ENCODE assay signal across 17 mouse cellular contexts in the genomic region with DNA sequence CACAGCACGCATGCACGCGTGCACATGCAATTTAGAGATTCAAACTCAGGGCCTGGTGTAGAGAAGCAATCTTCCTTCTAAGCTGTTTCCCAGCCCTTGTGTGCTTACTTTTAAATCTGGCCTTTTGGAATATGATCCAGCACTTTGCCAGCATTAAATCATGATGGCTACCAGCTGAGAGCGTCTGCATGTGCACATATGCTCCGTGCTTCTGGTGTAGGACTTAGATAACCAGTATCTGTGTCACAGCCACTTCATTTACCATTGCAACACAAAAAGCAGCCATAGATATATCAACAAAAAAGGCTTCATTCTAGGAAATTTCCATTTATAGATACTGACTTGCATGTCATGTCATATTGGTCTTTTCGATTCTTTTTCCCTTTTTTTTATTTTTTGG.
"Had no signal": no experiment of that assay in that cellular context is flagged by ENCODE, and none has a peak within 500 bp of the region (broad histone marks: within the 10 kb centered on the region; RNA-seq: fewer than 3 reads in every experiment).

No protein-coding gene starts in this region.

- H3K9ac ChIP-seq: kidney, embryonic 15.5 days; limb, embryonic 13.5 days; neural tube, embryonic 12.5 days; neural tube, embryonic 15.5 days; stomach, embryonic 15.5 days had no signal

- H3K4me2 ChIP-seq: kidney, embryonic 15.5 days; limb, embryonic 13.5 days; neural tube, embryonic 12.5 days; neural tube, embryonic 15.5 days; stomach, embryonic 15.5 days had no signal

- H3K4me3 ChIP-seq: kidney, embryonic 15.5 days; limb, embryonic 10.5 days; limb, embryonic 13.5 days; midbrain, embryonic 10.5 days; neural tube, embryonic 12.5 days; neural tube, embryonic 15.5 days; stomach, embryonic 15.5 days had no signal

- DNase-seq: kidney, adult 8-10 months; kidney, postnatal 10 days; kidney, postnatal 4 days; lung, adult 2 months; lung, postnatal 36 days; midbrain, embryonic 14.5 days; right cerebral cortex, postnatal 25 days; spleen, adult 18-20 months; thymus, postnatal 25 days had no signal

- H3K4me1 ChIP-seq: kidney, embryonic 15.5 days; limb, embryonic 10.5 days; limb, embryonic 13.5 days; midbrain, embryonic 10.5 days; neural tube, embryonic 12.5 days; neural tube, embryonic 15.5 days; stomach, embryonic 15.5 days had no signal

- H3K9me3 ChIP-seq: kidney, embryonic 15.5 days; limb, embryonic 10.5 days; limb, embryonic 13.5 days; midbrain, embryonic 10.5 days; neural tube, embryonic 12.5 days; neural tube, embryonic 15.5 days; stomach, embryonic 15.5 days had no signal

- ATAC-seq: intestine, postnatal 0 days had no signal

- H3K27ac ChIP-seq: kidney, embryonic 15.5 days; limb, embryonic 10.5 days; limb, embryonic 13.5 days; midbrain, embryonic 10.5 days; neural tube, embryonic 12.5 days; neural tube, embryonic 15.5 days; stomach, embryonic 15.5 days had no signal

- H3K27me3 ChIP-seq: kidney, embryonic 15.5 days; limb, embryonic 13.5 days; neural tube, embryonic 12.5 days; neural tube, embryonic 15.5 days; stomach, embryonic 15.5 days had no signal

- H3K36me3 ChIP-seq: neural tube, embryonic 15.5 days had no signal
